Mouse (Mus musculus): Measurements from ENCODE around the gene Emc10. TPM values are rescaled to one million over a fixed set of nuclear protein-coding genes. Genes with fewer than 3 reads are reported as not detected.

Emc10 gene
- total RNA-seq, 2 experiments from 2014 or later: 157 to 169 TPM

Small RNAs within 50 kb of the gene (microRNA-seq; reads per million reads assigned to microRNA genes)
- gene Mir7052 (0.67 to 2.4 reads per million in 2 experiments), gene Mir7053 (0.39 to 0.45 reads per million in 2 experiments)

Other genes with a start within 250 kb of the Emc10 start
- 1 to 10 TPM; 1.3 to 2.1 TPM for gene 1700028J19Rik, start 249.8 kb downstream of the Emc10 start, total RNA-seq (2021)
- 100 to 1,000 TPM; 117 to 139 TPM for gene 2410002F23Rik, start 249.8 kb downstream of the Emc10 start, total RNA-seq (2021)
- gene Acp4, start 239.2 kb downstream of the Emc10 start, total RNA-seq (2021): not detected
- gene Gm15517, start 235.1 kb downstream of the Emc10 start, total RNA-seq (2021): not detected
- gene Clec11a, start 189.6 kb downstream of the Emc10 start, total RNA-seq (2021): 1 to 10 TPM; 1.9 TPM
- gene Shank1, start 186.3 kb downstream of the Emc10 start, total RNA-seq (2021): 100 to 1,000 TPM; 439 to 476 TPM
- gene Syt3, start 112.4 kb downstream of the Emc10 start, total RNA-seq (2021): 10 to 100 TPM; 84.0 to 90.2 TPM
- 1 to 10 TPM; 4.3 to 5.0 TPM for gene 1700008O03Rik, start 110.7 kb downstream of the Emc10 start, total RNA-seq (2021)
- 100 to 1,000 TPM; 338 to 365 TPM for gene Lrrc4b, start 67.5 kb downstream of the Emc10 start, total RNA-seq (2021)
- gene Aspdh, start 31.1 kb downstream of the Emc10 start, total RNA-seq (2021): 10 to 100 TPM; 13.0 to 16.5 TPM
- gene Josd2, start 28.5 kb downstream of the Emc10 start, total RNA-seq (2021): 10 to 100 TPM; 38.7 to 41.1 TPM
- gene Fam71e1, start 52 bp upstream of the Emc10 start, total RNA-seq (2021): 10 to 100 TPM; 27.6 to 33.3 TPM
- gene Mybpc2, start 28.1 kb upstream of the Emc10 start, total RNA-seq (2021): under 1 TPM; 0.11 to 0.18 TPM
- gene Spib, start 35.5 kb upstream of the Emc10 start, total RNA-seq (2021): under 1 TPM in 1 of 2 experiments, not detected in 1; 0.11 TPM
- 10 to 100 TPM; 10.3 to 13.6 TPM for gene Pold1, start 52.3 kb upstream of the Emc10 start, total RNA-seq (2021)
- gene Nr1h2, start 57.4 kb upstream of the Emc10 start, total RNA-seq (2021): 10 to 100 TPM; 58.3 to 67.3 TPM
- under 1 TPM in 1 of 2 experiments, not detected in 1; 0.98 TPM for gene Napsa, start 75.9 kb upstream of the Emc10 start, total RNA-seq (2021)
- gene Kcnc3, start 94.1 kb upstream of the Emc10 start, total RNA-seq (2021): 100 to 1,000 TPM in 1 of 2 experiments, 10 to 100 TPM in 1; 93.0 to 106 TPM
- gene Myh14, start 174.3 kb upstream of the Emc10 start, total RNA-seq (2021): 10 to 100 TPM; 17.6 to 17.9 TPM
- not detected for gene Izumo2, start 212.2 kb upstream of the Emc10 start, total RNA-seq (2021)

Data from layer of hippocampus, postnatal 10 days (tissue).